In the genomic region with DNA sequence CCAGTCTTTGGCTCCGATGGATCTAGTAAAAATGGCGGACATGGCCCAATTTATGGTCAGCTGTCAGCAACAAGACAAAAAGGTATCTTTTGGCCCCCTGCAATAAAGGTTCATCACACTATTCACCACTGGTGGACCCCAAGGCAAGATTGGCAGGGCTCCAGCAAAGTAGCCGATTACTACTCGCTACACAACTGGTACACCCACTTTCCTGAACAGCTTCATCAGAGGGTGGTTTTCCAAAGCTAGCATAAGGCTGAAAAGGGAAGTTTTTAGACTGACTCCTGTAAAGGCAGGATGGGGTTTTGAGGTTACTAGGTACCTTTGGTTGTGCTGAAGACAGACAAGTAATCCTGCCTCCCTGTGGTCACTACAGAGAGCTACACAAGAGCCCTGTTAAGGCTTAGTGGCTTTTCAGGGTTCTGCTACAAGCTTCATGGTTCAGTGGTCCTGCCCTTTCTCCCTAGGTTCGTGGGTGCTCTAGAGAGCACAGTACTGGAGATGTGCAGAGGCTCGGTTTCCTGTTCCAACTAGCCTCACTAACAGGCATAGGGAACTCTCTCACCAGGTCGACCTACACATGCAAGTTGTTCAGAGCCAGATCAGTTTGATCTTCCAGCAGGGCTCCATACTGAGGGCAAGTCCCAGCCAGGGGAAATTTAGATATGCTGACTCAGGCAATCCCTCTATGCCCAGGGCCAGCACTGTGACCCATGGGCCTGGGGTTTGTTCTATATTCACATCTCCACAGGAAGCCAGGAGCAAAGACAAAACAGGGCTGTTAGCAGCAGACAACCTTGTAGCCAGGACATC, we compare ENCODE assay signal across 9 mouse cellular contexts. TPM values are rescaled to one million over a fixed set of nuclear protein-coding genes. Genes with fewer than 3 reads are reported as not detected.
A peak's percentile ranks its signal among the peaks of the same experiment; 100 is the strongest.
DNase-seq lines count a peak whose midpoint lies in the region; ATAC-seq lines count a peak whose summit lies in the region.
"Had no signal": no experiment of that assay in that cellular context is flagged by ENCODE, and none has a peak within 500 bp of the region (broad histone marks: within the 10 kb centered on the region; RNA-seq: fewer than 3 reads in every experiment).

No protein-coding gene starts in this region.

- H3K27ac ChIP-seq in neural tube, embryonic 15.5 days (replicated peaks) = peak overlapping the region; percentile 18; the same call in 1 of the 2 replicates

- peaks cover 25% of the 10 kb centered on the region for H3K36me3 ChIP-seq in neural tube, embryonic 15.5 days

- no peaks in the 10 kb centered on the region for H3K9me3 ChIP-seq in neural tube, embryonic 15.5 days (replicated peaks)
- H3K9me3 ChIP-seq: neural tube, embryonic 13.5 days had no signal

- no peaks in the 10 kb centered on the region for H3K27me3 ChIP-seq in neural tube, embryonic 15.5 days (replicated peaks)
- H3K27me3 ChIP-seq: neural tube, embryonic 13.5 days had no signal

- peak; percentile 92 for DNase-seq in heart, adult 11 months
- no peak for DNase-seq in heart, postnatal 14 days
- DNase-seq in thymus, postnatal 0 days (ENCODE audit: low spot score) = peak; percentile 56
- DNase-seq in thymus, postnatal 36 days = no peak
- peak; percentile 54 for DNase-seq in kidney, adult 18-20 months
- DNase-seq in urinary bladder, adult 2 months (ENCODE audit: low spot score) = no peak

- 83% methylated on average over 7 of the region's 7 CpGs for WGBS in neural tube, embryonic 15.5 days

- no peak overlapping the region for H3K4me2 ChIP-seq in neural tube, embryonic 15.5 days
- H3K4me2 ChIP-seq: neural tube, embryonic 13.5 days had no signal

- H3K4me1 ChIP-seq in neural tube, embryonic 15.5 days = peaks cover 41% of the 10 kb centered on the region

- no peak for ATAC-seq in neural tube, embryonic 15.5 days (ENCODE audit: low FRiP score)
- no peak for ATAC-seq in activated CD4-positive, CD25-positive, alpha-beta regulatory T cell, adult 4 months

- intact Hi-C loops in heart, postnatal 14 days (cut with DNase I) = loop anchor here (5.0 kb wide), 1 partner anchor 135 kb away; a partner anchor contains a TSS

- no peak overlapping the region for H3K4me3 ChIP-seq in neural tube, embryonic 15.5 days (replicated peaks)
- H3K4me3 ChIP-seq: neural tube, embryonic 13.5 days had no signal

- H3K9ac ChIP-seq in neural tube, embryonic 15.5 days (replicated peaks) = 0 out of 2 replicates have a peak overlapping the region, but pooled peaks have one; percentile 7
- H3K9ac ChIP-seq: neural tube, embryonic 13.5 days had no signal

RNA-seq across cellular contexts. Expression of a gene that starts 4.0 kb away (rescaled TPM):
- total RNA-seq in heart, postnatal 14 days (2021) = 100 to 1,000 TPM; 164 to 180 TPM
- 553 and 615 TPM in 2 replicates for polyA plus RNA-seq in thymus, postnatal 0 days (2015; fragmentation: Nextera tagmentation; extraction: Ambion mirVana)
- 488 and 542 TPM in 2 replicates for polyA plus RNA-seq in neural tube, embryonic 15.5 days (2015; fragmentation: Nextera tagmentation; extraction: Ambion mirVana)
- polyA plus RNA-seq in urinary bladder, adult 2 months (2012; rRNA removed) = 399 and 409 TPM in 2 replicates
- polyA plus RNA-seq in activated CD4-positive, CD25-positive, alpha-beta regulatory T cell, adult 4 months (2017; shearing (Covaris generic)) = 100 to 1,000 TPM; 601 to 860 TPM

RNA-seq across cellular contexts. Expression of a gene that starts 4.4 kb away (rescaled TPM):
- total RNA-seq in heart, postnatal 14 days (2021) = 100 to 1,000 TPM; 238 to 247 TPM
- 254 and 290 TPM in 2 replicates for polyA plus RNA-seq in thymus, postnatal 0 days (2015; fragmentation: Nextera tagmentation; extraction: Ambion mirVana)
- 282 and 351 TPM in 2 replicates for polyA plus RNA-seq in neural tube, embryonic 15.5 days (2015; fragmentation: Nextera tagmentation; extraction: Ambion mirVana)
- polyA plus RNA-seq in urinary bladder, adult 2 months (2012; rRNA removed) = 272 and 354 TPM in 2 replicates
- polyA plus RNA-seq in activated CD4-positive, CD25-positive, alpha-beta regulatory T cell, adult 4 months (2017; shearing (Covaris generic)) = 100 to 1,000 TPM; 140 to 160 TPM

RNA-seq across cellular contexts. Expression of a gene that starts 20.7 kb away (rescaled TPM):
- total RNA-seq in heart, postnatal 14 days (2021) = 10 to 100 TPM; 57.8 to 59.9 TPM
- polyA plus RNA-seq in thymus, postnatal 0 days (2015; fragmentation: Nextera tagmentation; extraction: Ambion mirVana) = 571 and 587 TPM in 2 replicates
- polyA plus RNA-seq in neural tube, embryonic 15.5 days (2015; fragmentation: Nextera tagmentation; extraction: Ambion mirVana) = 219 and 265 TPM in 2 replicates
- 56.2 and 57.6 TPM in 2 replicates for polyA plus RNA-seq in urinary bladder, adult 2 months (2012; rRNA removed)
- polyA plus RNA-seq in activated CD4-positive, CD25-positive, alpha-beta regulatory T cell, adult 4 months (2017; shearing (Covaris generic)) = 10 to 100 TPM; 18.9 to 51.6 TPM

RNA-seq across cellular contexts. Expression of a gene that starts 20.8 kb away (rescaled TPM):
- total RNA-seq in heart, postnatal 14 days (2021) = 10 to 100 TPM; 86.2 to 87.5 TPM
- 158 and 179 TPM in 2 replicates for polyA plus RNA-seq in thymus, postnatal 0 days (2015; fragmentation: Nextera tagmentation; extraction: Ambion mirVana)
- polyA plus RNA-seq in neural tube, embryonic 15.5 days (2015; fragmentation: Nextera tagmentation; extraction: Ambion mirVana) = 206 and 208 TPM in 2 replicates
- 112 and 116 TPM in 2 replicates for polyA plus RNA-seq in urinary bladder, adult 2 months (2012; rRNA removed)
- polyA plus RNA-seq in activated CD4-positive, CD25-positive, alpha-beta regulatory T cell, adult 4 months (2017; shearing (Covaris generic)) = 100 to 1,000 TPM; 112 to 117 TPM

RNA-seq across cellular contexts. Expression of a gene that starts 26.5 kb away (rescaled TPM):
- total RNA-seq in heart, postnatal 14 days (2021) = under 1 TPM in 1 of 2 experiments, not detected in 1; 0.39 TPM
- 13.7 and 17.1 TPM in 2 replicates for polyA plus RNA-seq in thymus, postnatal 0 days (2015; fragmentation: Nextera tagmentation; extraction: Ambion mirVana)
- 0.69 and 14.1 TPM in 2 replicates for polyA plus RNA-seq in neural tube, embryonic 15.5 days (2015; fragmentation: Nextera tagmentation; extraction: Ambion mirVana)
- not detected in 2 replicates for polyA plus RNA-seq in urinary bladder, adult 2 months (2012; rRNA removed)
- polyA plus RNA-seq in activated CD4-positive, CD25-positive, alpha-beta regulatory T cell, adult 4 months (2017; shearing (Covaris generic)) = not detected
- polyA plus RNA-seq: neural tube, embryonic 13.5 days had no signal

Comparison
In these comparisons a context has a peak if more than half of its experiments do, and no peak if none do; other contexts are left out.
1. DNase-seq: peak in heart, adult 11 months (single experiment), thymus, postnatal 0 days (single experiment) and kidney, adult 18-20 months (single experiment); none in heart, postnatal 14 days (0 of 2), thymus, postnatal 36 days (0 of 2) and urinary bladder, adult 2 months (single experiment).